Mouse (Mus musculus) monocyte, adult 5-6 weeks (primary cell): ENCODE results near the gene Col18a1. TPM values are rescaled to one million over a fixed set of nuclear protein-coding genes. Genes with fewer than 3 reads are reported as not detected.

Source experiments
- total RNA-seq: library from RNA; stranded (forward); fragments of 200-1000, 200-491, 200-594 nt; gene quantifications from 3 replicates; pipeline ENCODE4 v1.2.3, GENCODE M21; 2017

Gene Col18a1
- total RNA-seq, 1 experiment from 2014 or later: not detected

Other genes with a start within 250 kb of the Col18a1 start
- 2.2 to 2.6 TPM (median 2.5 TPM) in 3 replicates for gene Pcbp3, start 204.7 kb downstream of the Col18a1 start, total RNA-seq
- 0.38 to 5.1 TPM (median 1.5 TPM) in 3 replicates for gene Slc19a1, start 134.3 kb downstream of the Col18a1 start, total RNA-seq
- gene Pofut2, start 92.7 kb upstream of the Col18a1 start, total RNA-seq: 16.3 to 29.2 TPM (median 21.8 TPM) in 3 replicates